Mouse (Mus musculus): Measurements from ENCODE around the gene Aff3. TPM values are rescaled to one million over a fixed set of nuclear protein-coding genes. Genes with fewer than 3 reads are reported as not detected.

Gene Aff3
- total RNA-seq, 2 experiments from 2014 or later: 3.4 to 3.7 TPM

GRCm38 (mm10) chr1:38186227-38186545 lies 478.6 kb downstream of the Aff3 start:
- no peak for DNase-seq
- intact Hi-C loops (cut with DNase I; ENCODE audit: low total_unique reads): loop anchor here (5.0 to 10.0 kb wide), 3 partner anchors 209 to 601 kb away; no protein-coding TSS in a partner anchor

DNA sequence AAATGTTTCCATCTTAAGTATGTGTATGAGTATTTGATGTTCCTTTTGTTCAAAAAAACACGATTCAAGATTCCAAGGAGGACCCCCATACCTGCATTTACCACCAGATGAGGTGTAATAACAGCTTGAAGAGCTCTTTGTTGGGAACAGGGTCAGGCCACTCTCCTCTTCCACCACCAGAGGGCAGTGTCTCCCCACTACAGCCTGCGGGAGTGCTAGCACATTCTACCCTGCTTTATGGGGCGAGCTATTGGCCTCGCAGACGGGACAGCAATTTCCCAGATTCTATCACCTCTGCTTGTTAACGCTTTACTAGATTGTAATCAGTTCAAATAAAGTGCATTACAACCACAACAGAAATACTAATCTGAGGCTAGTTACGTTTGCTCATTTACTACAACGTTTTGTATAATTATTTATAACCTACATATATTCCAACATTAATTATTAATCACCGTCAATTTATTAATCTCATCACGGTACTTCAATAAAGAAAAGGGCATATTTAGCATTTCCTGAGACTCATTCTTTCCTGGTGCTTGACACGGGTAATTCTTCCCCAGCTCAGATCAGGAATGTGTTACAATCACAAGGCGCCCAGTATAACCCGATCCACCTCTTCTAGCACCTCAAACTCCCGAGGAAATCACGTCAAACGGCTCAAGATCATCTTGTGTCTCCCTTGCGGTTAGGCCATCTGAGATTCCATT lies 479.1 kb downstream of the Aff3 start:
- intact Hi-C loops (cut with DNase I; ENCODE audit: low total_unique reads): loop anchor here (5.0 to 10.0 kb wide), 3 partner anchors 209 to 602 kb away; no protein-coding TSS in a partner anchor
- DNase-seq: peak; percentile 78

DNA sequence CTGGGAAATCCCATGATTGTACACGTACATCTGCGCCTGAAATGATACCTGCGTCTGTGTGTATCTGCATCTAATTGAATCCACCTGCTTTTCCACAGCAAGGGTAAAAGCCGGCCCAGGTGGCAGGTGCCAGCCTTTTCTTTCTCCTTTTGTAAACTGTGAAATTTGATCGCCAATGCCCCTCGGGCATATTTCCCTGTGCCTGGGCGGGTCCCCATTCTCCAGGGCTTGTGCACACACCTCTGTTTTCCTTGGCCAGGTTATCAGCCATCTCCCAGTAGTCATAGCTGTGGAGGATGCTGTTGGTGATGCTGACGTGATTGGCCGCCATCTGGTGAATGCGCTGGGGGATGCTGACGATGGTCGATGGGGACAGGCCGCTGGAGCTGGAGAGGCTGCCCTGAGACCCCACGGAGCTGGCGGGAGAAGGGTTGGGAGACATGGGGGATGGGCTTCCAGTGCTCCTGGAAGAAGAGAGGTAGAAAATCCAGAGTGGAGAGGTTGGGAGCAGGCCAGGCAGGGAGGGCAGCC lies 483.7 kb downstream of the Aff3 start:
- intact Hi-C loops (cut with DNase I; ENCODE audit: low total_unique reads): loop anchor here (10.0 kb wide), 1 partner anchor 214 kb away; no protein-coding TSS in a partner anchor

GRCm38 (mm10) chr1:38178929-38179328 lies 485.8 kb downstream of the Aff3 start:
- no peak for DNase-seq
- intact Hi-C loops (cut with DNase I; ENCODE audit: low total_unique reads): no loop called here

More for the DNA sequence above, 483.7 kb downstream of the Aff3 start:
- no peak for DNase-seq

- intact Hi-C loops (cut with DNase I; ENCODE audit: low total_unique reads): no loop called here
- DNase-seq: no peak
Measured at GRCm38 (mm10) chr1:38176077-38176476, 488.7 kb downstream of the Aff3 start.

GRCm38 (mm10) chr1:38171874-38172273 lies 492.9 kb downstream of the Aff3 start:
- intact Hi-C loops (cut with DNase I; ENCODE audit: low total_unique reads): no loop called here
- DNase-seq: no peak

- DNase-seq: no peak
- intact Hi-C loops (cut with DNase I; ENCODE audit: low total_unique reads): no loop called here
Measured at GRCm38 (mm10) chr1:38165696-38166095, 499.1 kb downstream of the Aff3 start.

- DNase-seq: no peak
- intact Hi-C loops (cut with DNase I; ENCODE audit: low total_unique reads): no loop called here
Measured at GRCm38 (mm10) chr1:38150086-38150485, 514.7 kb downstream of the Aff3 start.

DNA sequence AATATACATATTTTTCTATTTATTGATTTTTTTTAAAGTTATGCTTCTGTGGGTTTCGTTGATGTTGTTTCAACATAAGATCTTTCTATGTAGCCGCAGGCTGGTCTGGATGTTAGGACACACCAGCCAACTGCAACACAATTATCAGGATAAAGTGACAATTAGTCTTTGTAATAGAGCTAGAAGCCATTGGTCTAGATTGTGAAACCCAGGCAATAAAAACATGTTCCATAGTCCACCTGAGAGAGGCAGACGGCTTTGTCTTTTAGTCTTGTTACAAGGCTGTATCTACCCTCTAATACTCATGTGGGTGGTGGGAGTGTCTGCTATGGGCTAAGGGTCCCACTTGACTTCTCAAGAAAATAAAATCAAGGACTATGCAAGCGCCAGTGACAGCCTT lies 518.7 kb downstream of the Aff3 start:
- no peak for DNase-seq
- intact Hi-C loops (cut with DNase I; ENCODE audit: low total_unique reads): no loop called here

GRCm38 (mm10) chr1:38141371-38141770 lies 523.4 kb downstream of the Aff3 start:
- intact Hi-C loops (cut with DNase I; ENCODE audit: low total_unique reads): no loop called here
- DNase-seq: no peak

- intact Hi-C loops (cut with DNase I; ENCODE audit: low total_unique reads): no loop called here
- DNase-seq: no peak
Measured at GRCm38 (mm10) chr1:38140911-38141310, 523.8 kb downstream of the Aff3 start.

DNA sequence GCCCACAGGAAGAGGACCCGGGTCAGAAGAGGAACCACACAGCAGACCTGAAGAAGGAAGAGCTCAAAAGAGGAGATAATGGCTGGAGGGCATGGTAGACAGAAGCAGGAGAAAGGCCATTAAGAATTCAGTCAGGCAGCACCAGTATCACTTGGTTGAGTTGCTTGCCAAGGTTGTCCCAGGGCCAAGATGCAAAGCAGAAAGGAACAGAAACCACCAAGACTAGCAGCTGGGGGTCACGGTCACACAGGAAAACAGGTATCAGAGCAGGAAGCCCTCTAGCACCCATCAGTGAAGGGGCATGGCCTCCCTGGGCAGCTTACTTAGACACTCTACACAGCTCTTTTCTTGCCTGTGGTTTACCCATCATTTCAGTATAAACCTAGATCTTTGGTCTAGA lies 525.4 kb downstream of the Aff3 start:
- DNase-seq: no peak
- intact Hi-C loops (cut with DNase I; ENCODE audit: low total_unique reads): no loop called here

DNA sequence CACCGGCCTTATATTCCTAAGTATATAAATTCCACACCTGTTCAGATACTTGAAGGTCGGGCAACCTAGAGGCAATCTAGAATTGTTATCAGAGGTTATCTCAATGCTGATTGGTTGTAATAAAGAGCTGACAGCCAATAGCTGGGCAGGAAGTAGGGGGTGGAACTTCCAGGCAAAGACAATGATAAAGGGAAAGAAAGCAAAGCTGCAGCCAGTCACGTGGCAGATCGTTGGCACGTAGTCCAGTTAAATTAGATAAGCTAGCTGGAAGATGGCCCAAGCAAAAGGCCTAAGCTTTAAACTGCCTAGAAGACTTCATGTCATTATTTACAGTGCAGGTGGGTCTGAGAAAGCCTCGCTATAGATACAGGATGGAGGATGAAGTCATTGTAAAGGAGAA lies 531.8 kb downstream of the Aff3 start:
- no peak for DNase-seq

GRCm38 (mm10) chr1:38130715-38131483 lies 533.9 kb downstream of the Aff3 start:
- no peak for DNase-seq
- intact Hi-C loops (cut with DNase I; ENCODE audit: low total_unique reads): no loop called here

More for the DNA sequence above, 531.8 kb downstream of the Aff3 start:
- intact Hi-C loops (cut with DNase I; ENCODE audit: low total_unique reads): no loop called here

- peak; percentile 96 for DNase-seq
- intact Hi-C loops (cut with DNase I; ENCODE audit: low total_unique reads): no loop called here
Measured at GRCm38 (mm10) chr1:38129501-38130267, 535.1 kb downstream of the Aff3 start, which contains the start of gene Rev1. Gene Rev1, minus strand, starts transcription at chr1:38129801.

- intact Hi-C loops (cut with DNase I; ENCODE audit: low total_unique reads): no loop called here
- peak; percentile 58 for DNase-seq
Measured at GRCm38 (mm10) chr1:38128919-38129436, 535.8 kb downstream of the Aff3 start.

Measured in gastrocnemius, postnatal 14 days (tissue).